Mouse (Mus musculus) cerebellum, postnatal 4 days (tissue): ENCODE results near the gene Pip5k1c.

Source experiments
- DNase-seq, 2 experiments: peaks; one replicate each; pipeline ENCODE4 v3.0.0; 2022; ENCODE audit warnings: low spot score in 2 of 2, mixed read lengths in 1 of 2

Gene Pip5k1c

DNA sequence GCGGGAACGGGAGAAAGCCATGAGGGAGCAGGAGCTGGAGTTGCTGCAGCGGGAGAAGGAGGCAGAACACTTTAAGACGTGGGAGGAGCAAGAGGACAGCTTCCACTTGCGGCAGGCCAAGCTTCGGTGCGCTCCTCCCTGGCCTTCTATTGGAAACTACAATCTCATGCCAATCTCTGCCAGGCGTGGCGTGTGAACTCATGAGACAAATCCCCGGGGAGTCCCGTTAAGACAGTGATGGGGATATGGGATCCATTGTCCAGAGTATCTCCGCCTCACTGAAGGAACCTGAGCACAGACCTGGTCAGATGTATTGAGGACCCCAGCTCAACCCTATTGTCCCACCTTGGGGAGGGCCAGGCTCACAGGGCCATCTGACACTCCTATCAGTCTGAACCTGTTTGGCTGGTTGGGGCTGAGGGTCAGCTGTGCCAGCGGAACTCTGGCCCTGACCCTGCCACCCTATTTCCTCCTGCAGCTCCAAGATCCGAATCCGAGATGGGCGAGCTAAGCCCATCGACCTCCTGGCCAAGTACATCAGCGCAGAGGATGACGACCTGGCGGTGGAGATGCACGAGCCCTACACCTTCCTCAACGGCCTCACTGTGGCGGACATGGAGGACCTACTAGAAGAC is 30.5 kb downstream of the Pip5k1c start:
- DNase-seq = no peak

DNA sequence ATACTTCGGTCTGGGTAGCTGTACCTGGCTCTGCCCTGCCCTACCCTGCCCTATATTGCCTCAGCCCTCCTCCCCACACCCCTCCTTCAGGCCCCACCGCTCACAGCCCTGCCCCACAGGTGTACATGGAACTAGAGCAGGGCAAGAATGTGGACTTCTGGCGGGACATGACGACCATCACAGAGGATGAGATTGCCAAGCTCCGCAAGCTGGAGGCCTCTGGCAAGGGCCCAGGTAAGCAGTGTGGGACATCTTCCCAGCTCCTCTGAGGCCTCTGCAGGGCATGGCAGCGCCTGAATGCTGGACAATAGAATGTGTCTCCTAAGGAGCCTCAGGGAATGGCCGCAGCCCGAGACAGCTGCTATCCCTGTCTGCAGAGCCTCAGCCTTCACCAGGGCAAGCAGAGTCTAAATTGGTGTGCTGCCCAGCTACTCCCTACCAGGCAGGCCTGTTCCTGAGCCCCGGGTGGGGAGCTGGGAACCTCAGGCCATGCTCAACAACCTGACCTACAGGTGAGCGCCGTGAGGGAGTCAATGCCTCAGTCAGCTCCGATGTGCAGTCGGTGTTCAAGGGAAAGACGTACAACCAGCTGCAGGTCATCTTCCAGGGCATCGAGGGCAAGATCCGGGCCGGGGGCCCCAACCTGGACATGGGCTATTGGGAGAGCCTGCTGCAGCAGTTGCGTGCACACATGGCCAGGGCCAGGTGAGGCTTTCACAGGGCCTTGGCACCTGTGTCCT is 31.2 kb downstream of the Pip5k1c start:
- no peak for DNase-seq

DNA sequence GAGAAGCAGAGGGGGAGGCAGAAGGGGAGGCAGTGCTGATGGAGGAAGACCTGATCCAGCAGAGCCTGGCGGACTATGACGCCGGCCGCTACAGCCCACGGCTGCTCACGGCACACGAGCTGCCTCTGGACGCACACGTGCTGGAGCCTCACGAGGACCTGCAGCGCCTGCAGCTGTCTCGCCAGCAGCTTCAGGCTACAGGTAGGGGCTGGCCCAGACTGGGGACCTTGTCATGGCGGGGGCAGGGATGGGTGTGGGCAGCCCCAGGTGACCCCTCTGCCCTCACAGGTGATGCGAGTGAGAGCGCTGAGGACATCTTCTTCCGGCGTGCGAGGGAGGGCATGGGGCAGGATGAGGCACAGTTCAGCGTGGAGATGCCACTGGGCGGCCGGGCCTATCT is 32.4 kb downstream of the Pip5k1c start:
- DNase-seq = no peak

- no peak for DNase-seq
Measured at GRCm38 (mm10) chr10:81325781-81326180, 33.0 kb downstream of the Pip5k1c start.

- DNase-seq = no peak
Measured at GRCm38 (mm10) chr10:81326858-81327257, 34.1 kb downstream of the Pip5k1c start.

DNA sequence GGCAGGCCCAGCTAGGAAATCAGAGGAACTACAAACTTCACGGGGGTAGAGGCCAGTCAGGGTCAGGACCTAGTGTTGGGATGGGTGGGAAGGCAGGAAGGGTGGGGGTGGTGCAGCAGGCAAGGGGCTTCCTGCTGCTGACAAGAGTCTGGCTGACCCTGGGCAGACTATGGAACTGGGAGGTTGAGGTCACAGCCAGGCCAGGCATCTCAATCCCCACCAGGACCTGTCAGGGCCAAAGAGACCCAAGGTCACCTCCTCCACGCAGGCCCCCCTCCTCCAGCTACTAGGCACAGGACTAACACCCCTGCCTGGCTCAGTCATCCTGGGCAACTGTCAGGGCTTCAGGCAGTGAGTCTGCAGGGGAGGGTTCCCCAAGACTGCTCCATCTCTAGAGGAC is 35.2 kb downstream of the Pip5k1c start:
- no peak for DNase-seq

GRCm38 (mm10) chr10:81328386-81328785 is 35.6 kb downstream of the Pip5k1c start, which contains the start of gene Tbxa2r:
Tbxa2r (plus strand) TSS chr10:81328731.
- DNase-seq = no peak

GRCm38 (mm10) chr10:81329194-81329975 is 36.6 kb downstream of the Pip5k1c start:
- DNase-seq = no peak

DNA sequence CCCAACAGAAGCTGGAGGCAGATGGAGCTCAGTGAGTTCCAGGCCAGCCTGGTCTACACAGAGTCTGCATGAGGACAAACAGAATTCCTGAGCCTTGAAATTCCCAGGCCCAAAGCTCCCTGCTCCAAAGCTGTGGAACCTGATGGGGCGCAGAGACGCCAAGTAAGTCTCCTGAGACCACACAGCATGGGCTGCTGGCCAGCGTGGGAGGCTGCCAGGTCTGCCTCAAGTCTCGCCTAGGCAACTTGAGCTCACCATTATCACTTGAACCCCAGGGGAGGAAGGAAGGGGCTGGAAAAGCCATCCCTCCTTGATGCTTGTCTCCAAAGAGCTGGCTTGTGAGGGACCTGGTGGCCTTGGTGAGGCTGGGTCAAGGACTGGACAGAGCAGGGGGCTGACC is 37.2 kb downstream of the Pip5k1c start:
- DNase-seq = no peak

DNA sequence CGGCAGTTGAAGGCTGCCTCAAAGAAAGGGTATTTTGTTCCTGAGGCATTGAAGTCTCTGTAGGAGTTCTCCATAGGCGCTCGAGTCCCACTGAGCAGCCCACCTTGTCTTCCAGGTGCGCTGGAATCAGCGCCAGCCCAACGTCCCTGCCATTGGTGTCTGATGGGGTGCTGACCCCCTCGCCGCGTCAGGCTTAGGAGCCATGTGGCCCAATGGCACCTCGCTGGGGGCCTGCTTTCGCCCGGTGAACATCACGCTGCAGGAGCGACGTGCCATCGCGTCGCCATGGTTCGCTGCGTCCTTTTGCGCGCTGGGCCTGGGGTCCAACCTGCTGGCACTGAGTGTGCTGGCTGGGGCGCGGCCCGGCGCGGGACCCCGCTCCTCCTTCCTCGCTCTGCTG is 39.5 kb downstream of the Pip5k1c start:
- no peak for DNase-seq

GRCm38 (mm10) chr10:81334324-81334723 is 41.6 kb downstream of the Pip5k1c start:
- no peak for DNase-seq

GRCm38 (mm10) chr10:81335393-81336340 is 42.9 kb downstream of the Pip5k1c start:
- no peak for DNase-seq

GRCm38 (mm10) chr10:81336558-81336957 is 43.8 kb downstream of the Pip5k1c start:
- no peak for DNase-seq

DNA sequence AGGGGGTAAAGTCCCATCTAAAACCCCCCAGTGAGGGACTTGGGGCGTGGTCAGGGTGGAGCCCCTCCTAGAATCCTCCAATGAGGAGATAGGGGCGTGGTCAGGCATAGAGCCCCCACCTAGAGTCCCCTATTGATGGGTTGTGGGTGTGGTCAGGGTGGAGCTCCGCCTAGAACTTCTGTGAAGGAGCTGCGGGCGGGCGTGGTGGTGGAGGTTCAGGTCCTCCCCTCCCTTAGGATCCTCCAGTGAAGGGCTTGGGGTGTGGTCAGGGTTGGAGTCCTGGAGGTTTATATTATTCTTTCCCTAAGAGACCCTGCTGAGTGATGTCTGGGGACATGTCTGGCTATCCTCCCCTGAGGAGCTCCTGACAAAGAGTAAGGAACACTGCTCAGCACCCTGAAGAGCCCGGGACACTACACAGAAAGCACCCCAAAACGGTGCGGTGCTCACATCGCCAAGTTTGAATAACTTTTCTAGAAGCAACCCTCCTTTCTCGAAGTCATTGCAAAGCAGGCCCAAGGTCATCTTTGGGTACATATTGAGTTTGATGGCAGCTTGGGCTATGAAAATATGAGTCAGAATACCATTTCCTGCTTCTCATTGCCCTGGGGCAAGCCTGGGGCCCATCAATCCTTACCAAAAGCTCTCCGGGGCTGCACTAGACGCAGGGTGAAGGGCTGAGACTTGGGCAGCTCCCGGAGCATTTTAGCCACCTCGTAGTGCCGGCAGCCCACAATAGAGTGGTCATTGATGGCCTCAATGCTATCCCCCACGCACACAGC is 48.0 kb downstream of the Pip5k1c start:
- DNase-seq = no peak

DNA sequence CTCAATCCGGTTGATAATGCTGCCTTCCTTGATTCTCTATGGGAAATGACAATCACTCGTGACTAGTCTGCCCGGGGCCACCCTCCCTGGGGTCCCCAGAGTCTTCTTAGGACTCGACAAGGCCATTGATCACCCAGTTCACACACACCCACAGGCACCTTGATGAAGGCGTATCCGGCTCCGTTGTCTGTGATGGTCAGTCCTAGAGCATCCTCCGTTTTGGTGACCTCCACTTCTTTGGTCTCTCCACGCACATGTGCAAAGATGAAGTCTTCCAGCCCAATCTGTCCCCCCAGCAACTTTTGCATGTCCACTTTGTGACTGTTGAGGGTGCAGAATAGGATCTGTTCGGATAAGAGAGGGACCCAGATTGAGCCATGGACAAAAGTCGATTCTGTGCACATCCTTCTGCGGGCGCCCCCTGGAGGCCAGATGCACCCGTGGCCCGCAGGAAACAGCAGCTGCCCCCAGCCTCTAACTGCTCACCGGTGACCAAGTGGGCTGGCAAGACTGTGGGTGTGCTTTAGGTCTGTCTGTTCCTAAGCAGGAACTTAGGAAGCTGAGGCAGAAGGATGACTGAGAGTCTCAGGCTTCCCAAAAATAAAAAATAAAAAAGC is 48.7 kb downstream of the Pip5k1c start:
- DNase-seq = peak in 1 of 2 experiments; percentile 78

GRCm38 (mm10) chr10:81342686-81343505 is 50.1 kb downstream of the Pip5k1c start, which contains the start of gene Gipc3:
Gipc3 (minus strand) TSS chr10:81343266.
- DNase-seq = no peak

GRCm38 (mm10) chr10:81344421-81345161 is 51.8 kb downstream of the Pip5k1c start:
- no peak for DNase-seq

DNA sequence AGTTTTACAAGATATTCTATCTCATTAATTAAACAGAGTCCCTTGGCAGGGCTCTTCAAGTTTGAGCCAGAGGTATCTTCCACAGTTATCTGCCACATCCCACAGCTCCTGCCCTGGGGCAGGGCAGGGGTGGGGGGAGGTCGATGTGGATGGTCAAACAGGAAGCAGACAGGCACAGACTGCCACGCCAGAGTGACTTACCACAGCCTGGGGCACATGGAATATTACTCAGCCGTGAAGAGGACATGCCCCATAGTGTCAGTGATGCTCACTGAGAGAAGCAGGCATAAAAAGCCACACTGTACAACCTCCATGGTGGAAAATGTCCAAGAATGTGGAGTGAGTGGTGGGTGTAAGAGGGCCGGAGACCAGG is 52.4 kb downstream of the Pip5k1c start:
- no peak for DNase-seq
